Mouse (Mus musculus): ENCODE data around the gene Rasal3.

Rasal3 gene

DNA sequence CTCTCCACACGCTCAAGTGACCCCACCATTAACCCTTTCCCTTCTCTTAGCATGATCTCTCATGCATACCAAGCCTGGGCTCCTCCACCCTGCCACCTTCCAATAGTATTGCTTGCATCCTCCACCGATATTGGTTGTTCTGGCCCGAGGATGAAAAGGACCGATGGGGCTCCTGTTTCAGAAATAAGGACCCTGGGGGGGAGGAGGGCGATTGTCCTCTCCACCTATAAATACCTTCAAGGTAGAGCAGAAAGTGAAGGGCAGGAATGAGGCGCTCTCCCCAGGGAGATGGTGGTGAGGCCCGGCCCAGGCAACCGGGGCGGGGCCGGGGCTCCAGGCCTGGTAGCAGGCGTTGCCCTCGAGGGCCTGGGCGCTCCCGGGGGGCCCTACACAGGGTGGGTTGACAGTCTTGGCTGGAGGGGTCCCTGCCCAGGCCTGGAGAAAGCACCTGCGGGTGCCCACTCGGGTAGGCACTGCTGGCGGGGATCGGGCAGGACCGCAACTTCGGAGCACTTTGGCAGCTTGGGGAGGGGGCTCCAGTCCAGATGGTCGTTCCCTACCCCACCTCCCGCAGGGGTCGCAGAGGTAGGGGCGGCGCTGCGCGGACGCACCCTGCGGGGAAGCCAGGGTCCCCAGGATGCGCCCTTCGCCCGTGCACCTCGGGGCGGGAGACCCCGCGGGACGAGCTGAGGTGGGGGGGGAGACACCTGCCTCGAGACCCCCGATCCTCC is 14.8 kb downstream of the Rasal3 start:
- DNase-seq, result peak; percentile 43

- DNase-seq, result no peak
Observed at GRCm38 (mm10) chr17:32387986-32388369, 15.4 kb downstream of the Rasal3 start.

GRCm38 (mm10) chr17:32386659-32387432 is 16.5 kb downstream of the Rasal3 start:
- DNase-seq, result peak; percentile 47

DNA sequence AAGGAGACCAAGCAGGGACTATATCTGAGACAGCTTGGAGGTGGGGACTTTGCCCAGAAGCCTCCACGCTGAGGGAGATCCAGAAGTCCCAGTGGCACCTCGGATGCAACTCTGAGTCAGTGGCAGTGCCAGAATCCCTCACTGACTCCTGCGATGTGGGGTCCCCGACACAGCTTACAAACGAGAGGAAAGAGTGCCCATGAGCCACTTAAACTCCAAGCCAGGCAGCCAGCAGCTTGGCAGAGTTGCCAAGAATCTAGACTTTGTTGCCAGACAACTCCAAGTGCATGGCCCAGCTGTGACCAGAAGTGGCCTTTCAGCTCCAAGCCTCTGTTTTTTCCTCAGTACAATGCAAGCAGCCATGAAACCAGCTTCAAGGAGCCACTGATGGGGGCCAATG is 19.7 kb downstream of the Rasal3 start:
- DNase-seq, result no peak

DNA sequence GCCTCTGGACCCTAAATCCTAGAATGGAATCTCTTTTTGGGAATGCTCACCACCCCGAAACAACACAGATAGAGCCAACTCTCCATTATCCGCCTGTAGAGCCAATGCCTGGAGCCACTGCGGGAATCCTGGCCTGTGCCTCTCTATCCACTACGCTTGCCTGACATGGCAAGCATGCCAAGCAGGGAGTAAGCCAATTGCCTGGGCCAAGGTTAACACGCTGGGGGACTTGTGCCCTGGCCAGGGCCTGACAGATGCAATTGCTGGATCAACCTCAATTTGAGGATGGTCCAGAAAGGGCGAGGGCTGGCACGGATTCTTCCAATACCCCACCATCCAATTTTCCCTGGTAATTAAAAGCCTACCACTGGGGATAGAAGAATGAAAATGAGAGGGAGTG is 20.8 kb downstream of the Rasal3 start:
- DNase-seq, result no peak

- no peak for DNase-seq
Observed at GRCm38 (mm10) chr17:32378786-32379185, 24.6 kb downstream of the Rasal3 start.

- DNase-seq, result no peak
Observed at GRCm38 (mm10) chr17:32377137-32377536, 26.2 kb downstream of the Rasal3 start.

DNA sequence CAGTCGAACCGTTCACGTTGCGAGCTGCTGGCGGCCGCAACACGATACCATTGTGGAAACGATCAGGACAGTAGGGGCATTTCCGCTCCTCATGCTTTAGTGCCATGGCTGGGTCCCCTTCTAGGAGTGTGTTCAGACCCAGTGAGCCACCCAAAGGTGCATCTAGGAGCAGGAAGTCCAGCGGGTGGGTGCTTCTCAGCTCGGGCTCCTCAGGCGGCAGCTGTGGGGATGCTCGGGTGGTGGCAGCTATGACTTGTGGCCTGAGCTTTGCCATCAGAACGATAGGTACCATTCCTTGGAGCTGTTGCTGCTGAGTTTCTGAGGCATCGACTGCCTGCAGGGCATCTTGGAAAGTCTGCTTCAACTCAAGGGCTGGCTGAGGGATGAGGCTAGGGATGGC is 26.9 kb downstream of the Rasal3 start:
- no peak for DNase-seq

DNA sequence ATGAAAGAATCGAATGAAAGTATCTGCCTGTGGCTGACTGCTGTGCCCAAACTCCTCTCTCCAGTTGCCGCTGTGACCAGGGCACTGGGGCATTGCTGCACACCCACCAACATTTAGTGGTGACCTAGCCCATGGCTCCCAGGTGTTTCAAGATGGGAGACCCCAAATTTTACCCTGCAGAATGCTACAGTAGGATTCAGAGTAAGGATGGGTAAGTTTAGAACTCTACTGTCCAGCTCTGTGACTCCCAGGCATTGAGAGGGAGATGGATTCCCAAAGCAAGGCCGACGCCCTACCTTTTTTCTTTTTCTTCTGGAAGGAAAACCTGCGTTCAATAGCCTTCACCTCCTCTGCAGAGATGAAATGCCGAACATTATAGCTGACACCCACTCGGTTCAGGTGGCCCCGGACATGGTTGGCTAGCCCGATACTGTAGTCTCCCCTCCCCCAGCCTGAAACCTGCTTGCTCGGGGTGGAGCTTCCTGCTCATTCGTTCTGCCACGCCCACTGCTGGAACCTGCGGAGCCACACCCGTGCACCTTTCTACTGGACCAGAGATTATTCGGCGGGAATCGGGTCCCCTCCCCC is 34.3 kb downstream of the Rasal3 start:
- no peak for DNase-seq

DNA sequence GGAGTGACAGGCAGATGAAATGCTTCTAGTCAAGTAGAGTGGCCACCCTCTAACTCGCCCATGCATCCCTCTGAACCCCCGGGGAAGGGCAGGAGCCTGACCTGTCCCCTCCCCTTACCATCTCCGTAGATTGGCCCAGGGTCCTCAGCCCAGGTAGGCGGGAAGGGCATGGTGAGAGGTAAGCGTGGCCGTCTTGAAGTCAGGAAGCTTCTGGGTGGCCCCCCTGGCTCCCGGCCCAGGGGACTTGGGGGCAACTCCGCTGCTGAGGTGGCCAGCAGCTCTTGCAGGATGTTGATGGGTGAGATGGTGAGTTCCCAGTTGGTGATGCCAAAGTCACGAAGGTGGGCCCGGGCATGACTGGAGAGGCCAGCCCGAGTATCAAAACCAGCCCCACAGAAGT is 35.7 kb downstream of the Rasal3 start:
- no peak for DNase-seq

- no peak for DNase-seq
Observed at GRCm38 (mm10) chr17:32365296-32365695, 38.1 kb downstream of the Rasal3 start.

DNA sequence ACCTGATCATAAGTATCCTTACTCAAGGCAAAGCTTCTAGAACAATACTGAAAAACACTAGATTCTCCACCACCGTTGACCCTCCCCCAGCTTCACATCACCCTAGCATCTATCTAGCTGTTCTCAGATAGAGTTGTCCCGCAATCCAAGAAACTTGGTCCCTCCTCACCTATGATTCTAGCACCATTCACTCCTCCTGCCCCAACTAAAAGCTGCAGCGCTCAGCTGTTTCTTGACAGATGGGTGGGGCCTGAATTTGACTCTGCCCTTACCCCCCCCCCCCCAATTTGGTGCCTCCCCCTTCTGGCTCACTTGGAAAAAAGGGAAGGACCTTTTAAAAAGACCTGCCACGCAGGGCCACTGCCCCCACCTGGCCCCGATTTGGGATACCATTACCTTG is 38.5 kb downstream of the Rasal3 start:
- DNase-seq, result no peak

DNA sequence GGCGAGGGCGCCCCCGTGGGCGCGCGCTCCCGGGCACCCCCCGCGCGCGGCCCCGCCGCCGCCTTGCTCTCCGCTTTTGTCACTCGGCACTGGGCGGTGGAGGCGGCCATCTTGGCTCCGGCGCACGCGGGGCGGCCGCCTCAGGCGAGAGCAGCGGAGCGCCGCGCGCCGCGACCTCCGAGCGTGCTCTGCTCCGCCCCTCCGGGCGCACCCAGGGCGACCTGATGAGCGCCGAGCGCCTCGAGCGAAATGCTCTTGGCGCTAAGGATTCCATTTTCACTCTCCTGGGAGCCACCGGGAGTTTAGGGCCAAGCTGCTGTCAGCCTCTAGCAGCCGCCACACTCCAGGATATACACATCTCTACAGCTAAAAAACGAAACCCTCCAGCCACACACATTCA is 39.1 kb downstream of the Rasal3 start:
- peak; percentile 87 for DNase-seq

- no peak for DNase-seq
Observed at GRCm38 (mm10) chr17:32363821-32364301, 39.5 kb downstream of the Rasal3 start.

DNA sequence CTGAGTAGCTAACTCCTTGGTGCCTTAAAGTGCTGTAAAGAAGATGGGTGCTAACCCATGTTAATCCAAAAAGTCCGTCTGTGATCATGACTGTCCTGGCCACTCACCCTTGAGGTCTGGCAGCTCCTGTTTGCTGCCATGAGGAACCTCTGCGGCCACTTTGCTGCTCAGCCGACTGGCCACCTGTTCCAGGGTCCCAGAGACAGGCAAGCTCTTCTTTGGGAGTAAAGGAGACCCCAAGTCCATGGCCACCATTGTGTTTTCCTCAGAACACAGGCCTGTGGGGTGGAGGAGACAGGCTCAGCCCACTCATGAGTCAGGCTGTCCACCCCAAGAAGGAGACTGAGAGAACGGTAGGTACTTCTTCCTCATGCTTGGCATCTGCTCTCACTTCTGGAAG is 40.7 kb downstream of the Rasal3 start:
- DNase-seq, result no peak

DNA sequence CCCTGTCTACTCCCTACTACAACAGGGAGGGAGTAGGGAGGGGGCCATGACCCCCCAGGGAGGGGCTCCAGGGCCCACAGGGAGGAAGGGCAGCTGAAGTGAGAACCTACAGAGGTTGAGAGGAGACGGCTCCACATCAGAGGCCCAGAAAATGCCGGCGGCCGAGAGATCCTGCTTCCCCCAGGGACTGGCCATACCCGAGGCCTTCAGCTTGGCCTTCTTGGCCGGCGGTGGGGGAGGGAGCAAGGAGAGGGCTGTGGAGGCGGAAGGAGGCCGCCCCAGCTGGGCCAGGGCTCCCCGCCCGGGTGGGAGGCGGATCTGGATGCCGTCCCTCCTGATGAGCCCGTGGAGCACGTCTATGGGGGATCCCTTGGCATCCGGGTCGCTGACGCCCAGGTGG is 43.5 kb downstream of the Rasal3 start:
- no peak for DNase-seq

DNA sequence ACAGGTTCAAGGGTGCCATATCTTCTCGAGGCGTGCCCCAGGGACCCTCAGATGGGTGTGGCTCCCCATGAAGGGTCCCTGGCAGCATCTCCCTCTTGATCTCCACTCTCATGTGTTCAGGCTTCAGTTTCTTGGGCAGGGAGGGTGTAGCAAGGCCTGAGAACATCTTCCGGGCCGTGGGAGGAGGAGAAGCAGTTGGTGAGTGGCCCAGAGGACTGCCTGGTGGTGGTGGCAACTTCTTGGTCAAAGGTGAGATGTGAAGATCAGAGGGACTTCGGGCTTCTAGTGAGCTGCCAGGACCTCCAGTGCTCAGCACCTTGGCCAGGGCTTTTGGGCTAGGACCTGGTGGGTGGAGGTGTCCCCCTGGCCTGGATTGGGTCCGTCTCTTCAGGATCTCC is 44.4 kb downstream of the Rasal3 start:
- no peak for DNase-seq

- no peak for DNase-seq
Observed at GRCm38 (mm10) chr17:32358192-32358942, 45.0 kb downstream of the Rasal3 start.

DNA sequence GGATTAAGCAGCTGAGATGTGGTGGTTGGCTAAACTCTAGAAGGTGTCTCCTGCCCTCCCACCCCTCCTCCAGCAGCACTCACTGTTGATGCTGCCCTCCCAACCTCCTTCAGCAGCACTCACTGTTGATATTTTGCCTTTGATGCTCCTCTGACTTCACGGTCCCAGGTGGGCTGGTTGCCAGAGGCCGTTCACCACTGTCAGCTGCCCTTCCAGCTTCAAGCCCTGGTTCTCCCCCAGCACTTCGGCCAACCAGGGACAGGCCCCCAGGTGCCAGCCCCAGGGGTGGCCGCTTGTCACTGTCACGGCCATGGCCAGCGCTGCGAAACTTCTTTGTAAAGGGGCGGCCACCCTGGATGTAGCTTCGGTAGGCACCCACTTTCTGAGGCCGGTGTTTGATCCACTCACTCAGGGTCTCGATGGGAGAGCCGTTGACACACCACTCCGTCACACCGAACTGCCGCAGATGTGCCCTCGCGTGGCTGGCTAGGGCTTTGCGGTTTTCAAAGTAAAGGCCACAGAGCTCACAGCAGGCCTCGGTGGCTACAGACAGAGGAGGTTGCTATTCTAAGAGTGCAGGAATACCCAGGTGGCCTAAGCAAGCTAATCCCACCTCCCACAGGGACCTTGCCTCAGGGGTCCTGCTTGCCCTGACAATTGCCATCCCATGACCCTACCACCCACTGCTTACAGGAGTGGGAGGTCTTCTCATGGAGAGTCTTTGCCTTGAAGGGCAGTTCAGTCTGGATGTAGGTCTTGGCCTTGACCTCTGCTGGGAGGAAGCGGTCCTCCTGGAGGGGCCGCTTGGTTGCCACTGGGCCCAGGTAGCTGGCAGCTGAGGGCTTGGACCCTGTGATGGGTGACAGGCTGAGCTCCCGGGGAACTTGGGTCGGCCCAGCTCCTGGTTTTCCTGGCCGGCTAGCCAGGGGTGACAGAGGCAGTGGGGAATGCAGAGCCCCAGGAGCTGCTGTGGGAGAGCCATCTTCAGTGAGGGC is 46.3 kb downstream of the Rasal3 start:
- no peak for DNase-seq

- DNase-seq, result no peak
Observed at GRCm38 (mm10) chr17:32356281-32356680, 47.1 kb downstream of the Rasal3 start.

- no peak for DNase-seq
Observed at GRCm38 (mm10) chr17:32355031-32355430, 48.4 kb downstream of the Rasal3 start.

DNA sequence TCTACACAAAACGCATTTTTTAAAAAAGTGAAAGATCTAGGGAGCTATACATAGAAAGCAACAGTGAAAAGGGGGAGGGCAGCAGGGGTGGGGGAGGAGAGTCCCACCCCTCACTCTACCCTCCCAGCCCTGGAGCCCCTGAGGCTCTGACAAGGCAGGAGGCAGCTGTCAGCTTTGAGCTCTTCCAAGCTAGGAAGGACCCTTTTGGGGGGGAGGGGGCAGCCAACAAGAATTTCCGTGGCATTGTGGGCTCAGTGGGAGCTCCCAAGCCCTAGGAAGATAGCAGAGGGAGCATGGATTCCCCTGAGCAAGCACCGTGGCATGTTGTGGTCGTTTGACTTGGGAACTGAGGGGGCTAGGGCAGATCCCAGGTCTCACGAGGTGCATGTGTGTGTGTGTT is 49.2 kb downstream of the Rasal3 start:
- DNase-seq, result no peak
